Mouse (Mus musculus) liver, embryonic 14.5 days (tissue): Measurements from ENCODE around the gene Galnt10. TPM values are rescaled to one million over a fixed set of nuclear protein-coding genes. Genes with fewer than 3 reads are reported as not detected.

Experiments
- ATAC-seq: fragments of 200-750 bp; cut with Nextera tagmentation; 2 replicates; pipeline ENCODE4 v1.8.0; 2017; ENCODE audit warnings: moderate number of reproducible peaks, mild to moderate bottlenecking, moderate library complexity; ENCODE audit not compliant: insufficient read depth
- DNase-seq, 3 experiments: peaks; one replicate each; pipeline ENCODE4 v3.0.0-alpha.2; 2012 to 2013; ENCODE audit warnings: low read depth in 3 of 3, low spot score in 3 of 3
- H3K27ac ChIP-seq: fragments of 300-500 bp; sonication (generic); 2 replicates; pipeline ENCODE4 v1.5.1; 2014; ENCODE audit warnings: moderate library complexity, mild to moderate bottlenecking, control low read depth, inconsistent platforms
- H3K27me3 ChIP-seq: fragments of 300-500 bp; sonication (generic); 2 replicates; pipeline ENCODE4 v1.6.1; 2014; ENCODE audit warnings: mild to moderate bottlenecking, low read length, moderate library complexity; ENCODE audit not compliant: control insufficient read depth, insufficient read depth
- H3K36me3 ChIP-seq: fragments of 300-500 bp; sonication (generic); replicated peaks from 2 replicates; pipeline ENCODE4 v1.6.1; 2014; ENCODE audit warnings: low read depth; ENCODE audit not compliant: control insufficient read depth, insufficient read depth
- H3K4me1 ChIP-seq, 2 experiments: fragments of 200-500 bp in 1 of 2; fragments of 300-500 bp in 1 of 2; sonication (generic) in 1 of 2; replicated peaks; 2 replicates each; pipeline ENCODE4 v1.6.1; 2012 to 2014; ENCODE audit warnings: antibody characterized with exemption in 1 of 2, inconsistent platforms in 1 of 2, low read length in 1 of 2; ENCODE audit not compliant: control insufficient read depth in 2 of 2, insufficient read depth in 2 of 2
- H3K4me2 ChIP-seq: fragments of 300-500 bp; sonication (generic); 2 replicates; pipeline ENCODE4 v1.6.1; 2014; ENCODE audit warnings: low read depth, mild to moderate bottlenecking, control low read depth, moderate library complexity
- H3K4me3 ChIP-seq, 2 experiments: fragments of 200-500 bp in 1 of 2; fragments of 300-500 bp in 1 of 2; sonication (generic) in 1 of 2; 2 replicates each; pipeline ENCODE4 v1.5.1; 2012 to 2014; ENCODE audit warnings: low read depth in 2 of 2, low read length in 2 of 2, mild to moderate bottlenecking in 2 of 2, control low read depth in 1 of 2, inconsistent platforms in 1 of 2, moderate library complexity in 1 of 2; ENCODE audit not compliant: insufficient read depth in 1 of 2
- H3K9ac ChIP-seq: fragments of 300-500 bp; sonication (generic); replicated peaks from 2 replicates; pipeline ENCODE4 v1.6.1; 2014; ENCODE audit warnings: mild to moderate bottlenecking, control low read depth, moderate library complexity
- H3K9me3 ChIP-seq: fragments of 300-500 bp; sonication (generic); 2 replicates; pipeline ENCODE4 v1.6.1; 2016; ENCODE audit warnings: low read length, mixed read lengths; ENCODE audit not compliant: control insufficient read depth
- CTCF ChIP-seq: IDR thresholded peaks from 2 replicates; pipeline ENCODE4 v1.5.1; 2016; ENCODE audit warnings: antibody characterized with exemption, low read depth, control low read depth
- EP300 ChIP-seq: IDR thresholded peaks from 2 replicates; pipeline ENCODE4 v1.6.1; 2016; ENCODE audit warnings: antibody characterized with exemption, low read depth
- WGBS: fragments of 180-500 bp; shearing (Covaris S2); extraction: QIAGEN DNeasy Blood & Tissue Kit; methylation state at CpG from one replicate; pipeline ENCODE4 v1.1.7; 2014; ENCODE audit not compliant: insufficient replicate concordance; 5-methylcytosine and 5-hydroxymethylcytosine counted together
- polyA plus RNA-seq, 2 experiments: library from polyadenylated mRNA; depleted of rRNA in 1 of 2; stranded (reverse) in 1 of 2; unstranded in 1 of 2; fragments of >200 nt; fragmentation: Nextera tagmentation in 1 of 2; extraction: Ambion mirVana in 1 of 2; gene quantifications; 2 replicates each; pipeline versions ENCODE4 v1.2.1 to v1.2.3; 2012 to 2014

The Galnt10 gene
- polyA plus RNA-seq, 2 experiments: 13.1 to 13.9 TPM

GRCm38 (mm10) chr11:57600621-57601121, 44.6 kb upstream of the Galnt10 start:
- H3K36me3 ChIP-seq: no peaks in the 10 kb centered on the region
- H3K4me1 ChIP-seq: peaks cover 5 to 8% of the 10 kb centered on the region in 2 experiments
- H3K27ac ChIP-seq: no peak overlapping the region
- H3K27me3 ChIP-seq: no peaks in the 10 kb centered on the region
- TF ChIP-seq CTCF: no peak
- no peak for TF ChIP-seq EP300
- H3K9me3 ChIP-seq: no peaks in the 10 kb centered on the region
- H3K4me2 ChIP-seq: no peak overlapping the region
- no peak for DNase-seq
- H3K4me3 ChIP-seq: no peak overlapping the region
- 43% methylated on average over 4 of the region's 4 CpGs for WGBS
- no peak overlapping the region for H3K9ac ChIP-seq
- no peak for ATAC-seq

GRCm38 (mm10) chr11:57601806-57602455, 43.3 kb upstream of the Galnt10 start:
- Histone ChIP-seq H3K27ac (no peak overlapping the region), H3K9me3 (no peaks in the 10 kb centered on the region), H3K27me3 (no peaks in the 10 kb centered on the region), H3K36me3 (no peaks in the 10 kb centered on the region), H3K4me2 (no peak overlapping the region), H3K4me3 (no peak overlapping the region), H3K4me1 (peaks cover 5 to 8% of the 10 kb centered on the region in 2 experiments), H3K9ac (no peak overlapping the region)
- 16% methylated on average over 2 of the region's 2 CpGs for WGBS
- ATAC-seq (peak; percentile 70; the same call in 1 of the 2 replicates), DNase-seq (peak; percentile 11 to 23 (median 13))
- TF ChIP-seq EP300: 0 out of 2 replicates have a peak, but pooled peaks have one; percentile 36
- TF ChIP-seq CTCF: no peak

- peaks cover 5 to 8% of the 10 kb centered on the region in 2 experiments for H3K4me1 ChIP-seq
- DNase-seq: no peak
- ATAC-seq: no peak
- H3K4me3 ChIP-seq: no peak overlapping the region
- 52% methylated on average over 5 of the region's 5 CpGs for WGBS
- no peak overlapping the region for H3K27ac ChIP-seq
- no peaks in the 10 kb centered on the region for H3K36me3 ChIP-seq
- H3K4me2 ChIP-seq: no peak overlapping the region
- H3K9ac ChIP-seq: no peak overlapping the region
- TF ChIP-seq EP300: no peak
- no peak for TF ChIP-seq CTCF
- H3K27me3 ChIP-seq: no peaks in the 10 kb centered on the region
- no peaks in the 10 kb centered on the region for H3K9me3 ChIP-seq
These were observed 40.2 kb upstream of the Galnt10 start for GRCm38 (mm10) chr11:57605086-57605485.

- 59% methylated on average over 3 of the region's 3 CpGs for WGBS
- Histone ChIP-seq H3K4me1 (peaks cover 5 to 8% of the 10 kb centered on the region in 2 experiments), H3K9ac (no peak overlapping the region), H3K9me3 (no peaks in the 10 kb centered on the region), H3K27me3 (no peaks in the 10 kb centered on the region), H3K27ac (no peak overlapping the region), H3K36me3 (no peaks in the 10 kb centered on the region), H3K4me2 (no peak overlapping the region), H3K4me3 (no peak overlapping the region)
- TF ChIP-seq CTCF (no peak), EP300 (no peak)
- no peak for DNase-seq
- ATAC-seq: no peak
These were observed 39.6 kb upstream of the Galnt10 start for GRCm38 (mm10) chr11:57605660-57606059.

GRCm38 (mm10) chr11:57614502-57614901, 30.7 kb upstream of the Galnt10 start:
- Histone ChIP-seq H3K27ac (no peak overlapping the region), H3K4me1 (no peaks in the 10 kb centered on the region; a peak in 1 of 4 replicates), H3K9ac (no peak overlapping the region), H3K9me3 (no peaks in the 10 kb centered on the region), H3K4me3 (no peak overlapping the region), H3K36me3 (no peaks in the 10 kb centered on the region), H3K4me2 (no peak overlapping the region), H3K27me3 (0 out of 2 replicates have a peak, but pooled peaks cover 2% of the 10 kb centered on the region)
- WGBS: 72% methylated on average over 9 of the region's 9 CpGs
- TF ChIP-seq CTCF (no peak), EP300 (no peak)
- no peak for ATAC-seq
- DNase-seq: no peak
